Comparison of ENCODE assay signal across 22 mouse cellular contexts in the genomic region with DNA sequence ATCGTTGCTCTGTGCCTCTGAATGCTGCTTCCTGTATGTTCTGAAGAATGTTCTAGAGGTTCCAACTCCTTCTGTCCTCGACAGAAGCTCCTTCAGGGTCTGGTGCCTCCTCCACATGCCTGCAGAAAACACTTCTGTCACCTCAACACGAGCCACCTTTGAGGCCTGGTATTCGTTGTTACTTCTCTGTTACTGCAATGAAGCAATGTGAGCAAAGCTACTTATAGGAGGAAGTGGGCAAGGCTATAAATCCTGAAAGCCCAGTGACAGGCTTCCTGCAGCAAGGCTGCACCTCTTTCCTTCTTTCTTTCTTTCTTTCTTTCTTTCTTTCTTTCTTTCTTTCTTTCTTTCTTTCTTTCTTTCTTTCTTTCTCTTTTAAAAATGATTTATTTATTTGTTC.
A peak's percentile ranks its signal among the peaks of the same experiment; 100 is the strongest.
DNase-seq lines count a peak whose midpoint lies in the region; ATAC-seq and TF ChIP-seq lines count a peak whose summit lies in the region.
"Had no signal": no experiment of that assay in that cellular context is flagged by ENCODE, and none has a peak within 500 bp of the region (broad histone marks: within the 10 kb centered on the region; RNA-seq: fewer than 3 reads in every experiment).

No protein-coding gene starts in this region.

- no peaks in the 10 kb centered on the region for H3K27me3 ChIP-seq in thymus, adult 2 months (ENCODE audit: control insufficient read depth, insufficient read depth, low read length)
- H3K27me3 ChIP-seq: embryonic facial prominence, embryonic 13.5 days; embryonic facial prominence, embryonic 15.5 days; forebrain, embryonic 12.5 days had no signal

- TF ChIP-seq POLR2A in thymus, adult 2 months (IDR thresholded peaks at IDR 0.05; ENCODE audit: control insufficient read depth, extremely low read depth, insufficient read depth, low read length, poor library complexity) = no peak

- ATAC-seq in granulocyte monocyte progenitor cell, adult 5-6 weeks (replicated peaks; ENCODE audit: poor library complexity, severe bottlenecking) = peak; percentile 94
- ATAC-seq in megakaryocyte, adult 5-6 weeks (ENCODE audit: poor library complexity, severe bottlenecking) = peak; percentile 76
- ATAC-seq: forebrain, embryonic 14.5 days; forebrain, embryonic 16.5 days had no signal

- peak overlapping the region; percentile 49; the same call in 1 of the 2 replicates for H3K27ac ChIP-seq in thymus, adult 2 months (ENCODE audit: control insufficient read depth, insufficient read depth, low read length)
- H3K27ac ChIP-seq: embryonic facial prominence, embryonic 13.5 days; embryonic facial prominence, embryonic 15.5 days; forebrain, embryonic 10.5 days; forebrain, embryonic 12.5 days had no signal

- WGBS in thymus, adult 2 months = 14% methylated on average over 4 of the region's 4 CpGs

- no peak for TF ChIP-seq CTCF in thymus, adult 2 months (IDR thresholded peaks at IDR 0.05; ENCODE audit: borderline replicate concordance, control insufficient read depth, extremely low read depth, insufficient read depth, low read length, poor library complexity)

- no peak for DNase-seq in thymus, adult 2 months
- DNase-seq in thymus, postnatal 0 days (ENCODE audit: low spot score) = no peak
- no peak for DNase-seq in embryo, embryonic 11 days
- DNase-seq in kidney, postnatal 14 days = no peak
- DNase-seq in cerebellum, adult 9-10 months = no peak
- DNase-seq: adrenal gland, adult 8-10 months; adrenal gland, postnatal 14 days; adrenal gland, postnatal 36 days; cerebellum, adult 11-12 months; cerebellum, adult 2 months; cerebellum, adult 9-11 months; cerebellum, postnatal 14 days; cerebellum, postnatal 36 days had no signal

- peaks cover 5% of the 10 kb centered on the region for H3K4me1 ChIP-seq in thymus, adult 2 months (replicated peaks; ENCODE audit: control insufficient read depth, insufficient read depth, low read length)
- H3K4me1 ChIP-seq: embryonic facial prominence, embryonic 13.5 days; embryonic facial prominence, embryonic 15.5 days; forebrain, embryonic 12.5 days had no signal

- H3K4me3 ChIP-seq in thymus, adult 2 months (ENCODE audit: control insufficient read depth, insufficient read depth, low read length) = no peak overlapping the region
- H3K4me3 ChIP-seq: embryonic facial prominence, embryonic 13.5 days; embryonic facial prominence, embryonic 15.5 days; erythroblast, embryonic 14.5 days; forebrain, embryonic 10.5 days; forebrain, embryonic 12.5 days had no signal

- no peaks in the 10 kb centered on the region for H3K36me3 ChIP-seq in thymus, adult 2 months (ENCODE audit: control insufficient read depth, insufficient read depth, low read length)
- H3K36me3 ChIP-seq: embryonic facial prominence, embryonic 13.5 days; embryonic facial prominence, embryonic 15.5 days; forebrain, embryonic 10.5 days; forebrain, embryonic 12.5 days had no signal
